Mouse (Mus musculus) megakaryocyte, embryonic 14.5 days (primary cell): Measurements from ENCODE around the gene Banf2. TPM values are rescaled to one million over a fixed set of nuclear protein-coding genes. Genes with fewer than 3 reads are reported as not detected.

Experiments
- H3K27me3 ChIP-seq: replicated peaks from 2 replicates; pipeline ENCODE3; 2012; ENCODE audit warnings: inconsistent platforms
- H3K36me3 ChIP-seq: replicated peaks from 2 replicates; pipeline ENCODE3; 2012; ENCODE audit warnings: low read length, inconsistent platforms, mixed read lengths
- H3K4me1 ChIP-seq: 2 replicates; pipeline ENCODE4 v1.6.1; 2012; ENCODE audit warnings: inconsistent platforms
- H3K4me3 ChIP-seq: replicated peaks from 2 replicates; pipeline ENCODE3; 2012; ENCODE audit warnings: moderate library complexity, mild to moderate bottlenecking, inconsistent platforms
- H3K9me3 ChIP-seq: 2 replicates; pipeline ENCODE4 v1.6.1; 2012; ENCODE audit warnings: inconsistent platforms
- FLI1 ChIP-seq: IDR thresholded peaks from 2 replicates; pipeline ENCODE4 v1.6.1; 2012; ENCODE audit warnings: low read length, inconsistent platforms, mixed read lengths
- GATA1 ChIP-seq: IDR thresholded peaks from 3 replicates; pipeline ENCODE4 v1.6.1; 2012; ENCODE audit warnings: mixed read lengths, low read length, inconsistent platforms, borderline replicate concordance
- polyA plus RNA-seq: library from polyadenylated mRNA; stranded (reverse); fragments of >175 nt; gene quantifications from 2 replicates; pipeline ENCODE4 v1.2.3, GENCODE M21; 2012; ENCODE audit warnings: low replicate concordance; ENCODE audit not compliant: insufficient read depth

Gene Banf2
- polyA plus RNA-seq, 1 experiment = not detected

DNA sequence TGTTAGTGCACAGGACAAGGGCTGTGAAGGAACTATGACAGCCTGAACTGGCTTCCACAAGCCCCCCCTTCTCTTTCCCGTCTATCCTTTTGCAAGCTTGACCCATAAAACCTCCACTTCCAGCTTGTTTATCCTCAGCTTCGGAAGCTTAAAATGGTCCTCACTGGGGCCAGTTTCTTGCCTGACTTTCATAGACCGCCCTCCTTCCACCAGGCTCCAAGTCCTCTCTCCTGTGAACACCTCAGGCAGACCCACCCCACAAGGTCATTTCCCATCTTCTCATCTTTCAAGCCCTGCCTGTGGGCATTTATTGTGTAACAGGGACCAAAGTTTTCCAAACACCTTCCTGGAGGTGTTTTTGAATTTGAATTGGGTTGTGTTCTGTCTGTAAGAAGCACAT, 10.4 kb upstream of the Banf2 start:
- peaks cover 5% of the 10 kb centered on the region for H3K27me3 ChIP-seq
- peaks cover 64% of the 10 kb centered on the region for H3K4me1 ChIP-seq
- TF ChIP-seq FLI1 (no peak), GATA1 (no peak)
- no peaks in the 10 kb centered on the region for H3K9me3 ChIP-seq
- H3K4me3 ChIP-seq = no peak overlapping the region
- H3K36me3 ChIP-seq = no peaks in the 10 kb centered on the region

DNA sequence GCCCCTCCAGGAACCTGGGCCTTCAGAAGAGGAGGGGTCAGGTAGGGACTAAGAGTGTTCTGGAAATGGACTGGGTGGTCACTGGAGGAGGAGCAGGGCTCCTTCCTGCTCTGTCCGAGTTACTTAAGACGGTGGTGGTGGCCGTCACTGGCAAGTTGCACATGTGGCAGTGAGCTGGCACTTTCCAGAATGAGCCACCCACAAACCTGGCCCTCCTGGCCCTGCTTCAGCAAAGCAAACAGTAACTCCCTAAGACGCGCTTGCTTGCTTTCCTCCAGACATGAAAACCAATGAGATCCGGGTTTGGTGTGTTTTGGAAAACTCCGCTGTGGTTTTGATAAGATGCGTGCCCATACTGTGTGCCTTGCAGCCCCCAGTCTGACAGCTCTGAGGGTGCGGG, 7.5 kb upstream of the Banf2 start:
- H3K36me3 ChIP-seq = no peaks in the 10 kb centered on the region
- no peak overlapping the region for H3K4me3 ChIP-seq
- no peak for TF ChIP-seq FLI1
- no peak for TF ChIP-seq GATA1
- peaks cover 44% of the 10 kb centered on the region for H3K4me1 ChIP-seq
- H3K27me3 ChIP-seq = peaks cover 7% of the 10 kb centered on the region
- H3K9me3 ChIP-seq = no peaks in the 10 kb centered on the region

DNA sequence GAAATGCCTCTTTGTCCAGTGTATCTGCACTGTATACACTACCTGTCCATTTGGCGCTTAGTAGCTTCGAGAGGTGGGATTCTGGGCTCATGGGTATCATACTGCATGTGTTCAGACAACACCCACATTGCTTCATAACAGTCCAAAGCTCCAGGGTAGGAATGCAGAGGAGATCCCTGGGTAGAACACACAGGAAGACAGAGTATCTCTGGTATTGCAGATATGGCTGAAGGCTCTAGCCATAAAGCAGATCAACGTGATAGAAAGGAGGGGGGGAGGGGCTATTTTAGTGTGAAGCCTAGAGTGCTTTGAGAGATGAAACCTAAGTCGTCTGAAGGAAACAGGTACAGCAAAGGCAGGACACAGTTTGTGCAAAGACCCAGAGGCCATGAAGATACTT, 6.4 kb upstream of the Banf2 start:
- peaks cover 49% of the 10 kb centered on the region for H3K4me1 ChIP-seq
- no peak overlapping the region for H3K4me3 ChIP-seq
- H3K9me3 ChIP-seq = no peaks in the 10 kb centered on the region
- TF ChIP-seq FLI1 = no peak
- TF ChIP-seq GATA1 = no peak
- H3K27me3 ChIP-seq = peaks cover 17% of the 10 kb centered on the region
- H3K36me3 ChIP-seq = no peaks in the 10 kb centered on the region

DNA sequence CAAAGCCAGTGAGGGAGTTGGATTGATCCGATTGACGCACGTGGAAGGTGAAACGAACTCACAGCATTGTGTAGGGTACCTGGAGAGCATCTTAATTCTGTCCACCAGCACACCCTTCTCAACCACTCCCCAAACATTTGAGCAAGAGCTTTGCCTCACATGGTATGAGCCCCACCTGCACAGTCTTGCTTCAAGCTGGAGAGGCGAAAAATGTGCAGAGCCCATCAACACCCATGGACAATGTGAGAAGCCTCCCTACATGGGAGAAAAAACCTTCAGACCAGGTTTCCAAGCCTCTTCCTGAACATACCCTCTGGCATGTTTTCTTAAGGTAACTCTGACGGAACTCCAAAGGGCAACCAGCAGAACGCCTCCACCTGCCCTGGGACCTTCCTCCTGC, 2.1 kb upstream of the Banf2 start:
- Histone ChIP-seq H3K4me1 (peaks cover 22% of the 10 kb centered on the region), H3K9me3 (no peaks in the 10 kb centered on the region), H3K4me3 (no peak overlapping the region), H3K36me3 (no peaks in the 10 kb centered on the region), H3K27me3 (peaks cover 33% of the 10 kb centered on the region)
- TF ChIP-seq FLI1 (no peak), GATA1 (no peak)

DNA sequence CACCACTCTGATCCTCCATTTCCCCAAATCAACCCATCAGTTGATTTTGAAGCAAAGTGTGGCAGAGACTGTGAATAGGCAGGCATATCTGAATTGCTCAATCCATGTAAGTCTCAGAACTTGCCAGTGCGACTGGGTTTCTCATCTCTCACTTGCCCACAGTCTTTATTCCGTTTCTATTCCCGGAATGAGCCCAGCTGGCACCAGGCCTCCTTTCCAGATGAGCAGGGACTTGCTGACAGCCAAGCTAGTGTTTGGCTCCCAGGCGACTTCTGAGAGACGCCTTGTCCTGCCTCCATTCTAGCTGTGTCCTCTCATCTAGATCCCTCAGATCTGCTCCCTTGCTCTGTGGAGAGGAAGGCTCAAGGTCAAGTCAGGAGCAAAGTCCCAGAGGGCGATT, 11.9 kb downstream of the Banf2 start:
- H3K36me3 ChIP-seq = no peaks in the 10 kb centered on the region
- H3K9me3 ChIP-seq = peaks cover 16% of the 10 kb centered on the region
- no peak for TF ChIP-seq GATA1
- no peak for TF ChIP-seq FLI1
- H3K4me3 ChIP-seq = no peak overlapping the region
- peaks cover 30% of the 10 kb centered on the region for H3K27me3 ChIP-seq
- peaks cover 15% of the 10 kb centered on the region for H3K4me1 ChIP-seq

DNA sequence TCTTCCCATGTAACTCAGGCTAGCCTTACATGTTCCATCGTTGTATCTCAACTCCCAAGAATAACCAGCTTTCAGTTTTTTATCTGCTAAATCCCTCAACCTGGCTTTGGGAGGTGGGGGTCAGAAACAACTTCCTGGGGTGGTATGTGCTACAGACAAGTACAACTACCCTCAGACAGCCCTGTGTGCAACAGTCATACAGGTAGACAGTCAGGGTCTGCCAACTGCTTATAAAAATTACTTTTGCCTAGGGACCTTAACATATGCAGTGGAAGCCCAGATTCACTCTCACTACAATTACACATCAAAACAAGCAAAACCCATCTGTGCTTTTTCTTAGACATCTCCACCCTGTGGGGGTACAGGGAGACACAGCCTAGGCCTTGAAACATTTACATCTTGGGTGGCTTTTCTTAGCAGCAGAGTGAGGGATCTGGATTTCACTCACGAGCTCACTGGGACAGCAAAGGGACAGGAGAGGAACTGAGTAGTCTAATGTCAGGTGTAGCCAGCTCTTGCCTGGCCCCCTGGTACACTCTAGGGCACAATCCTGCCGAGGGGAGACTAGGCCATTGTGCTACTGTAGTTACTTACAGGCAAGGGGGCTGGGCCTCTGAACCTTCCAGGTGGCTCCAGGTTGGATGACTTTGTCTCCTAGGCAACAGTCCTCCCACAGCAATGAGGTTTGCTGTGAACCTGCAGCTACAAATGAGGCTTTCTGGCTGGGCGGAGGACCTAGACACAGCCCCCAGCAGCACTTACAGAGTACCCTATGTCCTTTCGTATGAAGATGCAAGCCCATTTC, 13.1 kb downstream of the Banf2 start:
- H3K4me1 ChIP-seq = peaks cover 25% of the 10 kb centered on the region

DNA sequence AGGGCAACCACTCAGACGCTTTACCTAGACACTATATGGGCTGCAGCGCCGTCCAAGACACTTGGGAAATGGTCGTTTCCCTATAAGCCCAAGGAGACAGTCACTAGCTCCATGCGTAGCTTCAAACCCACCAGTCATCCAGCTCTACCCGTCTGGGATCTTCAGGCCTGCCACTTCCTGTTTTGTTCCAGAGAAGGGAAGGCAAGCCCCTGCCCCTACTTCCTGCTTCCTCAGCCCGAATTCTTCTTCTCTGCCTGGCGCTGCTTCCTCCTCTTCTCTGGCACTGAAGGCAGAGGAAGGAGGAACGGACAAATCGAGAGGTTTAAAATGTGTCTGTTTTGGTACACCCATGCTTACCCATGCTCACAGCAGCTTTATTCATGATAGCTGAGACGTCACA, 14.1 kb downstream of the Banf2 start:
- Histone ChIP-seq H3K4me1 (peaks cover 25% of the 10 kb centered on the region), H3K4me3 (no peak overlapping the region), H3K9me3 (peaks cover 10% of the 10 kb centered on the region)

More for the DNA sequence above, 13.1 kb downstream of the Banf2 start:
- Histone ChIP-seq H3K4me3 (no peak overlapping the region), H3K27me3 (peaks cover 20% of the 10 kb centered on the region), H3K36me3 (no peaks in the 10 kb centered on the region), H3K9me3 (peaks cover 16% of the 10 kb centered on the region)
- TF ChIP-seq FLI1 (no peak), GATA1 (no peak)

DNA sequence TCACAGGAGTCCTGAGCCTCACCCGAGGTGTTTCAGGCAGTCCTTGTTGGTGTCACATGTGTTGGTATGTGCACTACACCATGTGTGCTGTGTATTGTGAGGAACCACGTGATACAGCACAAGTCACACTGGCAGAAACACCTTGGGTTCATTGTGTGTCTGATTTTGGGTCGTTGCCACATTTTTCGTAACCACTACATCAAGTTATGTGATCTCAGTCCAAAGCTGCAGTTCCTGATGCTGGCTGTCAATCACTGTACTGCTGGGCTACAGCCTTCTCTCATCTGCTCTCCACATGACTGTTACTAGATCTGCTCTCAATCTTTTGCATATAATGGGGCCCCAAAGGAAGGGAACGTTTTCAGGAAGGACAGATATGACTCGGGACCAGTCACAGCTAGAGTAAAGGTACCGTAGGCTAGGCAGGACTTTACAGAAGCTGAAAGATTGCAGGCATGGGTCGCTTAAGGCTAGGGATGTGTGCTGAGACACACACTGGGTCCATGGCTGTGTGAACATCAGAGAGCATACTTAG, 17.4 kb downstream of the Banf2 start:
- Histone ChIP-seq H3K27me3 (no peaks in the 10 kb centered on the region), H3K4me1 (peaks cover 42% of the 10 kb centered on the region), H3K36me3 (no peaks in the 10 kb centered on the region), H3K4me3 (peak overlapping the region; percentile 28), H3K9me3 (no peaks in the 10 kb centered on the region)
- TF ChIP-seq GATA1 (no peak), FLI1 (no peak)

More for the DNA sequence above, 14.1 kb downstream of the Banf2 start:
- Histone ChIP-seq H3K36me3 (no peaks in the 10 kb centered on the region), H3K27me3 (peaks cover 13% of the 10 kb centered on the region)
- TF ChIP-seq FLI1 (no peak), GATA1 (no peak)

GRCm38 (mm10) chr2:144050861-144051260, 18.0 kb downstream of the Banf2 start:
- TF ChIP-seq GATA1 (no peak), FLI1 (no peak)
- H3K4me1 ChIP-seq = peaks cover 46% of the 10 kb centered on the region
- no peaks in the 10 kb centered on the region for H3K27me3 ChIP-seq
- no peaks in the 10 kb centered on the region for H3K9me3 ChIP-seq
- no peaks in the 10 kb centered on the region for H3K36me3 ChIP-seq
- H3K4me3 ChIP-seq = no peak overlapping the region

DNA sequence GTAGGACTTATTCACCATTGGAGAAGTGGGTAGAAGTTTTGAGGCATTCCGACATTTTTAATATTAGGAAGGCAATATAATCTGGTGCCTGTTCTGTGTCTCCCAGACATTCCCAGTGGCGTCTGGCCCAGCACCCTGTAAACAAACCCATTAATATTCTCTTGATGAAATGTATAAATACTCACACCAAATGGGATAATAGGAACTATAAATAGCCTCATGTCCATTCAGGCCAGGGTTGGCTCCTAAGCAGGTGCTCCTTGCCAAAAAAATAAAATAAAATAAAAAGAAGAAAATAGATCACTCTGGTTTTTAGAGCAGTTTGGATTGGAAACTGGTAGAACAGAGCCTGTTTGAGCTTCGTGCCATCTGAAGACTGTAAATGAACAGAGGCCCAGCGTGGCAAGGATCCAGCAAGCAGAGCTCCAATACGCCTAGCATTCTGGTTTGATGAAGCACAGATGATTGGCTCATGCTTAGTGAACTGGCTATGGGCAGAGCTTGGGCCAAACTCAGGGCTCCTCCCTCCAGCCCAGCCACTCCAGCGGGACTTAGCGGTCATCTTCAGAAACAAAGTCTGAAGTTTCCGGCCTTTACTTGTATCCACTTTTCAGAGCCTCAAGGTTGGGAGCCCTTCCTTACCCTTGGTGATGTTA, 19.7 kb downstream of the Banf2 start:
- no peaks in the 10 kb centered on the region for H3K9me3 ChIP-seq
- no peak for TF ChIP-seq GATA1
- TF ChIP-seq FLI1 = no peak
- H3K27me3 ChIP-seq = peaks cover 4% of the 10 kb centered on the region
- no peaks in the 10 kb centered on the region for H3K36me3 ChIP-seq
- H3K4me1 ChIP-seq = peaks cover 31% of the 10 kb centered on the region
- H3K4me3 ChIP-seq = no peak overlapping the region
